Mouse (Mus musculus): Measurements from ENCODE around the gene Ncl.
A peak's percentile ranks its signal among the peaks of the same experiment; 100 is the strongest.

The Ncl gene

DNA sequence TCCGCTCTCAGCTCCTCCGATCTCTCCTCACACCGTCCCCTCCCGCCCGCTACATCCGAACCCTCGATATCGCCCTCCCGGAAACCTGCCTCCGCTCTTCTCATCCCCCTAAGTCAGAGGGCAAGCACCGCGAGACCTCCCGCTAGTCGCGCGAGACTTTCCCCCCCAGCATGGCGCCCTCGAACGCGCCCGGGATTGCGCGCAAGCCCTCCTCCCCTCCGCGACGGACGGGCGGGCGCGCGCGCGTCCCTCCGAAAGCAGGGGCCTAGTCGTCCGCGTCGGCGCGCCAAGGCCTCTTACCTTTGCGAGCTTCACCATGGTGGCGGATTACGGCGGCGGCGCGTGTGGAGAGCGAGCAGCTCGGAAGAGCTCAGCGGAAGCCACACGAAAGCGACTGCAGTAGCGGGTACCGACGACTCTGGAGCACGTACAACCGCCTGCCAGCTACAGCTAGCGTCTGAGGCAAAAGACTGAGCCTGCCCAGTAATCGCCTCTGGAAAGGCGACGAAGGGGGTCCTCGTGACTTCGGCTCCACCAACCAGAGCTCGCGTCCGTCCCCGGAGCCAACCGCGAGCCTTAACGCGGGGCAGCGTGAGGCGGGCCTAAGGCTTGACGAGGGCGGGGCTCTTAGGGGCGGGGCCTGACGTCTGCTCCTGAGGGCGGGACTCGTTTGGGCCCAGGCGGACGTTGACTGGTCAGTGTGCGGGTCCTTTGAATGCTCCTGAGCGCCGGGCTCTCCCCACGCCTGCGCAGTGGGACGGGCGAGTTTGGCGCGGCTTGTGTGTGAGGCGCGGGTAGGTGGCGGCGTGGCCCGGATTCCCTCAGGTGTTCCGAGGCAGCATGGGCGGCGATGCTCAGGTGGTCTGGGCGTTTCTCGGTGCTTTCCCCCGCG lies at the start of gene Ncl:
Ncl (minus strand) TSS at position 495 of the 892 bp plus-strand sequence.
- peak; percentile 98 for DNase-seq (ENCODE audit: low spot score)

DNA sequence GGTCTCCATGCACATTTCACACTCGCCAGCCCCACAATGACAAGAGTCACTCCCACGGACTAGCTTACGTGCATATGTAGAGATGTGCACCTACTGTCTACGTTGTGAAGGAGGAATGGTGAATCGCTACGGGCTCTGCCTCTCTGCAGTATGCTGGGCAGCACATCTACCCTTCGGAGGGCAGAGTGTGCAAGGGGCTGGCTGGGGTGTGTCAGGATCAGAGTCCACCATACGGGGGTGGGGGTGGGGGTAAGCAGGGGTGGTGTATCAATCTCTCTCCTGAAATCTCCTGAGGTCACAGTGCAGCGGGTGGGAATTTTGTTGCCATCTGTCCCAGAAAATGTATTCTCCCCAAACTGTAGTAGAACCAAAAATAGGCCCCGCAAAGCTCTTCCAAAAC lies 49.3 kb upstream of the Ncl start:
- DNase-seq (ENCODE audit: low spot score) = no peak

DNA sequence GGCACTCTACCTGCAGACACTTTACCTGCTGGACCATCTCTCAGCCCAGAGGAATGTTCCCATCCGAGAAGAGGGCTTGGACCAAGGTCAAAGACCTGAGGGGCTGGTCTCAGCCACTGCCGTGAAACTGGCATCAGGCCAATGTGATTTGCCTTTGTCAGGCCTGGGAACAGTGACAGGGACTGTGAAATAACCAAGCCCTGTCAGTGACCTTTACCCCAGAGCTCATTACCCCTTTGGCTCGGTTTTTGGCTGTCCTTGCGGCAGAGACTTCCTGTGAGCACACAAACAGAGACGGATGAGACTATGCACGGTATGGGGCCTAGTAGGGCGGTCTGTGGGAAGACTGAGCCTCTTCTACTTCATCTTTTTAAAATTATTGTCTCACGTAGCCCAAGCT lies 47.7 kb upstream of the Ncl start:
- DNase-seq (ENCODE audit: low spot score) = peak; percentile 44

DNA sequence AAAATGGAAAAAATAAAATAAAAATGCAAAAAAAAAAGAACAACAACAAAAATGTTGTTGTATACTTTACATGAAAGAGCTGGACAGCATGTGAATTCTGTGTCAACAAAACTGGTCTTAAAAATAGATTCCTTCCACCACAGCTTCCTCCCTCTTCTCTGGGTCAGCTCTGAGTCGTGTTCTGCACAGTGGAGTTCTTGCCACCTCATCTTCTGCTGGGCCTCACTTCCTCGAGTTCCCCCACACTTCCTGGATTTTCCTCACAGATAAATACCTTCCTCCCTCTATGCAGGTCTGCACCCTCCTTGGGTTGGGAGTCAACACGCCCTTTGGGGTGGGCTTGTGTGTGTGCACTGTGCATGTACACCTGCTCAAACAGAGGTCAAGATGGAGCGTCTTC lies 47.1 kb upstream of the Ncl start:
- no peak for DNase-seq (ENCODE audit: low spot score)

DNA sequence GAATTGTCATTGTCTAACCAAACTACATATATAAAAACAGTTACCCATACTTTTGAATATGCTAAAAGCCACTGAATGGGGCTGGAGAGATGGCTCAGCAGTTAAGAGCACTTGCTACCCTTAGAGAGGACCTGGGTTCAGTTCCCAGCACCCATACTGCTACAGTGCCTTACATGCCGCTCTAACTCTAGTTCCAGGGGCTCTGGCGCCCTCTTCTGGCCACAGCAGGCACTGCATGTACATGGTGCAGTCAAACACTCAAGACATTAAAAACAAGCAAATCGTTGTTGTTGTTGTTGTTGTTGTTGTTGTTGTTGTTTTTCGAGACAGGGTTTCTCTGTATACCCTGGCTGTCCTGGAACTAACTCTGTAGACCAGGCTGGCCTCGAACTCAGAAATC lies 45.6 kb upstream of the Ncl start:
- DNase-seq (ENCODE audit: low spot score) = peak; percentile 54

DNA sequence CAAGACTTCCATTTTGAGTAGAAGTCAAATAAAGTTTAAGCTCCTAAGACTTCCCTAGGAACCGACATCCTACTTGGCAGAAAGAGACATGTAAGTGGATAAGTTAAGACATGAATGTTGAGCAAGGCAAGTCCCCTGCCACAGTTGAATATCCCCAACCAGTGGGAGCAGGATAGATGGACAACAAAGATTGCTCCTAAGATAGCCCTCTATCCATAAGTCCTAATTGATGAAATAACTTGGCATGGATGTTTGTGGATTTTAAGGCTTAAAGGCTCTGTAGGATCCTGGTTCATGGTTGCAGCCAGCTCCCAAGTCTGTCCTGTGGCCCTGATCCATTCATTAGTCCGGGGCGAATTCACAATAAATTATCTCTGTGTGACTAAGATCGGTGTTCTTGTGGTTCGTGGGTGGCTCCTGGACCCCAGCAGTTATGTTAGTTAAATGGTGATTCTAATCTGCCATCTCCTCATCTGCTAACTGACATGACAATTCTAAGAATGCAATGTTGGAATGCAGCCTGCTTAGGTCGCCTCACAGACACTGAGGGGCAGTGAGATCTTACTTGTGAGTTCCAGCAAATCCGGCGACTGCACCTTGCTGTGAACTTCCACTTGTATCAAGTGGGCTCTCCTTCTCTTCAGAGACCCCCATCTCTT lies 41.0 kb upstream of the Ncl start:
- no peak for DNase-seq (ENCODE audit: low spot score)

DNA sequence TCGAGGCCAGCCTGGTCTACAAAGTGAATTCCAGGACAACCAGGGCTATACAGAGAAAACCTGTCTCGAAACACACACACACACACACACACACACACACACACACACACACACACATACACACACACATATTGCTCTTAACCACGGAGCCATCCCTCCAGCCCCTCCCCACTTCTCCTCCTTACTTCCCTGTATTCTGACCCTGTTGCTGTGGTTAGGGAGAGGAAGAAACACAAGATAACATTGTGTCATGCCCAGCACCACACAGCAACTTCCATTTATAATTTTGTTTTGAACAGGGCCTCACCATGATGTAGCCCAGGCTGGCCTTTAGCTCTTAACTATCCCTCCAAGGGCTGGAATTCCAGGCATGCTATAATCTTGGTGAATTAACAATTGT lies 40.1 kb upstream of the Ncl start:
- DNase-seq (ENCODE audit: low spot score) = no peak

DNA sequence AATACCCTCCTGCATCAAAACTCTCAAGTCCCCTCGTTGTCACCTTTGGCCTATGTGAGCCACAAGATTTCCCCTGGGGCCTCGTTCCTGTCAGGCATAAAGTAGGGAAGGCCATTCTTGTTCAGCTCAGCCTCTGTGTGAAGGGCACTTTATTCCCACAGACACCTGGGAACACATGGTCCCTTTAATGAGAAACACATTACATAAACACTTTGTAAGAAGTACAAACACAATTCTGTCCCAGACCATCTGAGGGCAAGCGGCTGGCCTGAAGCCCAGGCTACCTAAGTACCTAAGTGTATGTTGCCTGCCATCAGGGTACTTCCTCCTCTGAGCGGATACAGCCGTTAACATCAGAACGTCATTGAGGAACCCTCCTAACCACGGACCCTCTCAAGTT lies 39.0 kb upstream of the Ncl start:
- no peak for DNase-seq (ENCODE audit: low spot score)

DNA sequence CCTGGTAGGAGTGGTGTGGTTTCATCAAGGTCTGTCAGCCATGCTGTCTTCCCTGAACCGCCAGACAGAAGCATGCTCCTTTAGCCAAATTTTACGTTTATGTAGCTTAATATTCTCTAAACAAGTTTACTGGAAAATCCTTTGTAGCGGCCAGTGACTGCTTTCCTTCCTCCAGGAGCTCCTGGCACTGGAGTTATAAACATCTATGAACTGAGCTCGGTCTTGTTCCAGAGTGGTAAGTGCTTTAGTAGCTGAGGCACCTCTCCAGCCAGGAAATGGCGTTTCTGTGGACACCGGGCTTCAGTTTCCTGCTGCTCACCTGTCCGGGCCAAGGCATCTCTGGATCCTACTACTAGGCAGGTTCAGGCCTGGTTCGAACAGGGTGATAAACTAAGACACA lies 38.4 kb upstream of the Ncl start:
- DNase-seq (ENCODE audit: low spot score) = no peak

DNA sequence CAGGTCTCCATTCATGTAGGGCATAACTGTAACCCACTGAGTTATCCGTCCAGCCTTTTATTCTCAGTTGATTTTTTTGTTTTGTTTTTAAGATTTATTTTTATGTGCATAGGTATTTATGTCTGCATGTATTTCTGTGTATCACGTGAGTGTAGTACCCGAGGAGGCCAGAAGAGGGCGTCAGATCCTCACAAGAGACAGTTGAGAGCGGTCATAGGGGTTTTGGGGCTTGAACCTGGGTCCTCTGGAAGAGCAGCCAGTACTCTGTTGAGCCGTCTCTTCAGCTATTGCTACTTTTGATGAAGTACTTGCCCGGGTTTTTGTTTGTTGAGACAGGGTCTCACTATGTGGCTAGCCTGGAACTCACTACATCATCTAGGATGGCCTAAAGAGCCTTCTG lies 36.7 kb upstream of the Ncl start:
- no peak for DNase-seq (ENCODE audit: low spot score)

DNA sequence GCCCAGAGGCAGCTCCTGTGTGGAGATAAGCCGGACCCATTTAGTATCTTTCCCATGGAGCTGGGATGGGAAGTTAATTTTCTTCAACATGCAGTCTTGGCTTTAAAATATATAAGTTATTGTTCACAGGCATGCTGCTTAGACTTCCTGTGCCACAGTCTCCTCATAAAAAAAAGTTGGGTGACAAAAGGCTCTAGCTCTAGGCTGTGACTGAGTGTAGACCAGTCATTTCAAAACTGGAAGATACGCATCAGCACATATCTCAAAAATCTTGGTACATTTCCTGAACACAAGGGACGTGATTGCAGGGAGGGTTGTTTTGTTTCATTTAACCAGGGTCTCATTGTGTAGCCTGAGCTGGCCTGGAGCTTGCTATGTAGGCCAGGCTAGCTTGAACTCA lies 35.0 kb upstream of the Ncl start:
- peak; percentile 17 for DNase-seq (ENCODE audit: low spot score)

DNA sequence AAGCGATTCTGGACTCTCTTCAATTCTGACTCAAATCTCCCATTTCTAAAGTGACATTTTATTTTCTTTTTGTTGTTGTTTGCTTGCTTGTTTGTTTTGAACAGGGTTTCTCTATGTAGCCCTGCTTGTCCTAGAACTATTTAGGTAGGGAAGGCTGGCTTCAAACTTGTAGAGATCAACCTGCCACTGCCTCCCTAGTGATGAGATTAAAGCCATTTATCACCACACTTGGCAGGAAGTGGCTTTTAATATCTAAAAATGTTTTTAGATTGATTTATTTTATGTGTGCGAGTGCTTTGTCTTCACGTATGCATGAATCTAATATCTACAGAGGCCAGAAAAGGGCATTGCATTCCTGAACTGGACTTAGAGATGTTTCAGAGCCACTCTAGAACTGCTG lies 34.0 kb upstream of the Ncl start:
- no peak for DNase-seq (ENCODE audit: low spot score)

DNA sequence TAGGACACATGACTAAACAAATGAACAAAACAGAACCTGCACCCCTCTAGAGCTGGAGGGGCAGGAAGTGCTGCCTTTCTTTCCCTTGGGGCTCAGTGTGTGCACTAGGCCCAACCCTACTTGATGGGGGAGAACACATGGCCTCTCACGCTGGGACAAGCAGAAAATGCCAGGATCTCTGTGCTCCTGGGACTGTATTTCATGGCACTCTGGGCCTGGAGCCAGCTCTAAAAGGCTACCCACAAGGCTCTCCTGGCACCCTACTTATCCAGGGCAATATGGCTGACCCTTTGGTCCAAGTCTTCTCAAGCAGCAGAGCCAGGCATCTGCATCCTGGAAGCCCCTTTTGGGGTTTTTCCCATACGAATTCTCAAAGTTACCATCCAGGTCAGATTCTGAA lies 32.2 kb upstream of the Ncl start:
- no peak for DNase-seq (ENCODE audit: low spot score)

DNA sequence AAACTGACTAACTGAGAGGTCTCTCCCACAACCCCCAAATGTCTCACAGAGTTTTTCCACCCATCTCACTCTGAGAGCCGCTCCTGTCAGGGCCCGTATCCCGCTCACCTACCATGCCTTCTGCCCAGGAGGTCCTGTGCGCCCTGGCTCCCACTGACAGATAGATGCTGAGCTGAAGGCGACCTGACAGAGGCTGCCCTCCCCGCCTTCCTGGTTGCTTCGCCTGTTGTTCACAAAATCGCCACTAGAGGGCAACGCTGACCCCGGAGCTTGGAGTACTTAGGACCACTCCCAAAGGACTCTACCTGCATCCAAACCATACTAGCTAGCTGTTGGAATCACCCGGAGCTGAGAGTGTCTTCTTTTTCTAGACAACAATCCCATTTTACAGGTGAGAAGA lies 30.0 kb upstream of the Ncl start:
- peak; percentile 63 for DNase-seq (ENCODE audit: low spot score)

DNA sequence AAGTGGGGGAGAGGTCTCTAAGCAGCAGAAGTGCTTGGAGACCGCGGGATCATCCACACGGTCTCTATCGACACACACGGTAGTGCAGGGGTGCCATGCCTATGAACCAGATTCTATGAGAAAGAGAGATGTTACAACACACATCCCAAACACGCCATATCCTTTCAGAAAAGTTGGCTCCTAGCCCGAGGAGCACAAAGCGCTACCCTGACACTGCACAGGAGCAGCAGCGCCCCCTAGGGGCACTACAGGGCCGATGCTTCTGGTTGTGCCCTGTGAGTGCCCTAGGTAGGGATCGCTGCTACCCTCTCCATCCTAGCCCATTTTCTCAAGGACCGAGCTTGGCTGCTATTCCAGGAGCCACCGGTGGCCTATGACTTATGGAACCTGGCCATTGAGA lies 21.8 kb upstream of the Ncl start:
- peak; percentile 55 for DNase-seq (ENCODE audit: low spot score)

DNA sequence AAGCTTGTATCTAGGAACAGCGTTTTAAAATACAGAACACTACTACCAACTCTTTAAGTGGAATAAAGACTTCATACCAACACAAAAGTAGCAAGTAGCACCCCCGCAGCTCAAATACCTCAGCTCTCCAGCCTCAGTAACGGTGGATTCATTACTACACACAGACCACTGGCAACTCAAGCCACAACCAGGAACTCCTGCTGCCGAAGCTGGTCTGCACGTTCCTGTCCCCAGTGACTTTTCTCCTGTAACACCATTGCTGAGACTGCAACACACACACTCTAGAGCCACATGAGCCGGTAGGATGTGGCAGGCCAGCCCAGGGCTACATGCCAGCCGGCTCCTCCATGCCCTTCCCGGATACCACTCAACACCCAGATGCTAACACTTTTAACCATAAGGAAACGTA lies 20.0 kb upstream of the Ncl start:
- DNase-seq (ENCODE audit: low spot score) = no peak

DNA sequence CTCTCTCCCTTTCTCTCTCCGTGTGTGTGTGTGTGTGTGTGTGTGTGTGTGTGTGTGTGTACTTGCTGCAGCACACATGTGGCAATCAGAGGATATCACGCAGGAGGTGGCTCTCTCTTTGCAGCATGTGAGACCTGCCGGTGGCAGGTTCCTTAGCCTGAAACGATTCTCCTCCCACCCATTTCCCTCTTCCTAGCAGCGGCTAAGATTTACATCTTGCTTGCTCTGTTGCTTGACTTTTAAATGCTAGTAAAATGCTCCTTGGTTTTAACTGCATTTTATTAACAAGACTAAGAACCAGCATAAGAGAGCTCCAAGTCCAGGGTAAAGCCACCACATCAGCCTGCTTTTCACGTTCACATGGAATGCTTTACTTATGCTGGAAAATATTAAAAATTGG lies 19.5 kb upstream of the Ncl start:
- DNase-seq (ENCODE audit: low spot score) = no peak

DNA sequence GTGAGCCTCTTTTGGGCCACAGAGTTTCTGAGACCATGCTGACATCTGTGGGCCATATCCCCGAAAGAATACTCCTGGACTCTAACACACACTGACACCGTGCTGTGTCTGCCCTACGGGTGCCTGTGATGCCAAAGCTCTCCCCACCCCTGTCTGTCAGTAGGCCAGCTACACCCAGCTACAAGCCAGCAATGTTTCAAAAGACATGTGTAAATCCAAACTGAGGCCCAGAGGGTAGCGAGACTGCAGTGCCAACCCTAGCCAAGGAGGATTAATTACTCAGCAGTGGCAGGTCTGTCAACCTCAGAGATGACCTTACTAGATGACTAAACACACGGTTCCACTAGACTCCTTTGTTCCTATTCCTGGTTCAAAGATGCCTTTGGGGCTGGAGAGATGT lies 17.2 kb upstream of the Ncl start:
- DNase-seq (ENCODE audit: low spot score) = no peak

DNA sequence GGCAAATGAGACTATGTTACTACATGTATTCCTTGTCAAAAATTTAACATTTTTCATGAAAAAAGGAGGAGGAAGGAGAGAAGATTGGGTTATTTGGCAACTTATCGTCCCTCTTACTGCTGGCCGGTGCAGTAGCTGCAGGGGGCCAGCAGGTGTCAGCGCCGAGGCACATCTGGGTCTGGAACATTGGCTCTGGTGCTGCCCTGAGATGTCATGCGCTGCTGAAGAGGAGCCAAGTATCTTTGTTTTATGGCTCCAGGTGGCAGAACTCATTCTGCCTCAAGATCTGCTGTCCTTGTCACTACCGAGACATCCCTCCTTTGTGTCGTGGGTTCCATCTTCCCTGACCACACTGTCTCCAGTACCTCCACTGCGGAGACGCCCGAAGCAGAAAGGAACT lies 12.8 kb upstream of the Ncl start:
- peak; percentile 56 for DNase-seq (ENCODE audit: low spot score)

DNA sequence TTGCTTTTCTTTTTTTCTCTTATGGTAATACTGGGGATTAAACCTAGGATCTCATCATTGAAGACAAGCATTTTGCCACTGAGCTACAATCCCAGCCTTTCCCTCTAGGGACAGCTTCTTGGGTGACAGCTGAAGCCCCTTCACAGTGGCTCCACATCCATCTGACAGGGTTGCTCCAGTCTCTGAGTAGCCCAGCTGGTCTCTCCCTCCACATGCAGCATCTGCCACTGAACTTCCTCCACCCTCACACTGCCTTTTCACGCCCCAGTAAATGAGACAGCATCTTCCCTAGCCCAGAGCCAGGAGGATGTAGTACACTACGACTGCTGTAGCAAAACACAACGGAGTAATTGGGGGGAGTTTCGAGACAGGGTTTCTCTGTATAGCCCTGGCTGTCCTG lies 8.9 kb upstream of the Ncl start:
- DNase-seq (ENCODE audit: low spot score) = no peak

DNA sequence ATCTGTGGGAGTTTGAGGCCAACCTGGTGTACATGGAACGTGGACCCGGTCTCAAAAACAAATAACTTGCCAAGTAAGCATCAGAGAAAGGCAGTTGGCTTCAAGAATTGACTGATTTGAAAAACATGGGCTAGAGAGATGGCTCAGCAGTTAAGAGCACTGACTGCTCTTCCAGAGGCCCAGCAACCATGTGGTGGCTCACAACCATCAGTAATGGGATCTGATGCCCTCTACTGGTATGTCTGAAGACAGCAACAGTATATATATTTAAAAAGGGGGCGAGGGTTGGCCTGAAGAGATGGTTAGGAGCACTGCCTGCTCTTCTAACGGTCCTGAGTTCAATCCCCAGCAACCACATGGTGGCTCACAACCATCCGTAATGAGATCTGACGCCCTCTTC lies 4.5 kb upstream of the Ncl start:
- DNase-seq (ENCODE audit: low spot score) = peak; percentile 50

DNA sequence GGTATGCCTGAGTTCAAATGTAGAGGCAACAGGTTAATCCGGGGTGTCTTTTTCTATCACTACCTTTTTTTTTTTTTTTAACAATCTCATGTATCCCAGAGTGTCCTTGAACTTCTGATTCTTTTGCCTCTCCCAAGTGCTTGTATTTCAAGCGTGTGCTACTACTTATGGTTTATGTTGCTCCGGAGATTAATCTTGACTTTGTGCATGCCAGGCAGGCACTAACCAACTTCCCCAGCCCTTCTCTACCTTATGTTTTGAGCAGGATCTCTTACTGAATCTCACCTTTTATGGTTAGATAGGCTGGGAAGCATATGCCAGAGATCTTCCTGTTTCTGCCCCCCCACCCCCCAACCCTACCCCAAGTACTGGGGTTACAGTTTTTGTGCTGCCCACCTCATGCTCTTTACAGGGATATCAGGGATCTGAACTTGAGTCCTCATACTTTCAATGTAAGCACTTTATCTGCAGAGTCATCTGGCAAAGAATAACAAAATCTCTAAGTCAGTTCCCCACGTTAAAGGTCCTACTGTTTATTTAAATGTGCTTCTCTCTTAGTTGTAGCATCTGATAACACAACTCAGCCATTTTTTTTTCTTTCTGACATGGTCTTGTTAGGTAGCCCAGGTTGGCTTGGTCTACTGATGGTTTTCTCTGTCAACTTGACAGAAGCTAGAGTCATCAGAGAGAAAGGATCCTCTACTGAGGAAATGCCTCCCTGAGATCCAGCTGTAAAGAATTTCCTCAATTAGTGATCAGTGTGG lies 2.8 kb upstream of the Ncl start:
- no peak for DNase-seq (ENCODE audit: low spot score)

DNA sequence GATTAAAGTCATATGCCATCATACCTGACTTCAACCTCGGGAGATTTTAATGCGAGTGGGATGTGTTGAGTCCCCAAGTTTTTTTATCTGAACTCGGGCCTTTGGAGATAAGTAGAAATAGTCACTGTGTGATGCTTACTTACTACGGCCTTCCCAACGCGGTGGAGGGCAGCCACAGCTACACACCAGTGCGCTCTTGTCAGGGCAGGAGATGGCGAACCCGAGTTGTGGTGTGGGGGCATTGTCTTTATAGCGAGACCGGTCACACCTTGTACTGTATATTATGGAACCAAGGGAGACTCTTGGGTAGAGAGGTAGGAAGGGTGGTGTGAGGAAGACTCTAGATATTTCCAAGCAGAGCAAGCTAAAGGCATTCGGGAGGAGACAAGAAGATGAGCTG lies 1.2 kb upstream of the Ncl start:
- no peak for DNase-seq (ENCODE audit: low spot score)

All from T-cell, adult 2 months (primary cell).